Mouse (Mus musculus): ENCODE measurements at regions not wholly inside any gene's neighbourhood (a gene's known extent, or its start where the extent isn't known, plus 50 kb on each side); places are given as distances from the start of the nearest gene placed in this dataset.
"Not testable (repeated sequence)": the region's sequence is repeated elsewhere in the genome, so short reads cannot be mapped to it uniquely, and the experiment has no call there.

DNA sequence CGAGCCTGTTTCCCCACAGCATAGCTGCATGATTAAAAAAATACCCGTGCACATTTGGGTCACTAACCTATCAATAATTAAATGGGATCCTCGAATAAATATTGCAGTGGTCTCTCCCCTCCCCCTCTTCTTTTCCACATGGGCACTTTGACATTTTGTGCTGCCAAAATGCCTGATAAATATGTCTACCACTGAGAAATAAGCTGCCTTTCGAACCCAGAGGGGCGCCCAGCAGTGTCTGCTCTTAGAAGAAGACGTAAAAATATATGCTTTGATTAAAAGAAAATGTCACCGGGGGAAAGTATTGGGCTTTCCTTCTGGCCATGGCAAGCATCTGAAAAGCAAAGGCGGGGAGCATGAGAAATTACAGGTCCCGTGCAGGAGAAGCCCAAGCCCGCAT lies 152.6 kb upstream of the Frmd4a start:
- no peak for DNase-seq

- not testable (repeated sequence) for DNase-seq
Observed at GRCm38 (mm10) chr2:3866736-3867135, 150.8 kb upstream of the Frmd4a start.

DNA sequence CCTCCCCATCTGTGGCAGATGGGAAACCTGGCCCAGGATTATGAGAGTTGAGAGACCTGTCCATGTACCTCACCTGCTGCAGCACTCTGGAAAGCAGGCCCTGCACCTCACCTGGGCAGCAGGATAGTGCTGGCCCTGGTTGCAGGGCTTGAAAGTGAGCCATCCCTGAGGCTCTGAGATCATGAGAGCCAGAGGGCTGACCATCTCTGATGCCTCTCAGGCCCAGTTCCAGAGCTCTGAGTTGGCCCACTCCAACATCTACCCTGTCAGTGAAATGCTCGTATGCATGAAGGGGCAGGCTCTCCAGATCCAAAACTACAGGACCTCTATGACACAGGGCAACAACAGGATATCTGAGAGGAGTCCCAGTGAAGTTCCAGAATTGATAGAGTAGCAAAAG lies 147.8 kb upstream of the Frmd4a start:
- no peak for DNase-seq

- DNase-seq = no peak
Observed at GRCm38 (mm10) chr2:3871748-3872147, 145.8 kb upstream of the Frmd4a start.

- no peak for DNase-seq
Observed at GRCm38 (mm10) chr2:3887000-3887399, 130.5 kb upstream of the Frmd4a start.

GRCm38 (mm10) chr2:3887845-3888433 lies 129.6 kb upstream of the Frmd4a start:
- DNase-seq = no peak

DNA sequence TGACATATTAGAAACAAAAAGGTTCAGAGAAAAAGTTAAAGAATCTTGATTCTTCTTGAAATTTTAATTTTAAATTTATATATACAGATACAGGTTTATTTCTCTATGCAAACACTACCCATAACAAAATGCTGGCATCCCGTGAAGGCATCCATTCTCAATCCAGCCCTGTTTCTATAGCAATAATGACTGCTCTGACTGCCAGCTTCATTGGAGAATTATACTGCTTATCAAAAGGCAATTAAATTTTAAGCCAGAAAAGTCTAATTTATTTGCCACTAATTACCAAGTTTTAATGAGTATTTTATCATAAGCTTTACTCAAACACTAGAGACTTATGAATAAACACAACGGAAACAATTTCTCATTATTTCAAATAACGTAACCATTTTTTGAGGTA lies 128.1 kb upstream of the Frmd4a start:
- no peak for DNase-seq

DNA sequence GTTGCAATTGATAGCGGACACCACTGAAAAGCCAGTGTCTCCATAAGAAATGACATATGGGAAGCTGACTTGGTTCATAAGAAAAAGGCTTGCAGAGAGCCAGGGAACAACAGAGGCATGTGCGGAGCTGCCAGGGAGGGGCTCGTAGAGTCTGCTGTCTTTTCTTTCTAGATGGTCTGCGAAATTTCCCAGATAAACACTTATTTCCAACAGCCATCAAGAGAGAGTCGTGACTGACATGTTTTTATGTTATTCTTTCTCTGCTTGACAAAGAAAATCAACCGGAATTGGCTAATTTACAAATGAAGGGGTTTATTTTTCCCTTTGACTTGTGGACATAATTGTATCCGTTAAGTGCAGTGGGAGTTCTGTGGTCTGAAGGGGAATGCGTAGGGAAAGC lies 127.1 kb upstream of the Frmd4a start:
- no peak for DNase-seq

- peak; percentile 20 for DNase-seq
Observed at GRCm38 (mm10) chr2:3907026-3907425, 110.5 kb upstream of the Frmd4a start.

DNA sequence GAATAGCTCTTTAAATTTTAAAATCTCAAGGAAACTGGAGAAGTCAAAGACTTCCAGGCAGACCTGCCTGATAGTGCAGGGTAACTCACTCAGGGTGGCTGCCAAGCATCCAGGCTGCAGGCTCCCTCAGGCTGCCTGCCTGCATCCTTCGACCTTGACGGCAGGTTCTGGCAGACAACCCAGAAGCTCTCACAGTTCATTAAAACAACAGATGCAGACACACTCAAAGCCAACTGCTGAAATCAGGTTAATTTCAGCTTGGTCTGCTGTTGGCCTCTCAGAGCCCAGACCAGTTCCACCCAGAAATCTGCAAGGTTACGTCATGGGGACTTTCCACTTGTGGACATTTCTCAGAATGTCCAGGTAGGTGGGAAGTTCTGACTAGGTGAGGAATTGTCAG lies 109.3 kb upstream of the Frmd4a start:
- peak; percentile 38 for DNase-seq

DNA sequence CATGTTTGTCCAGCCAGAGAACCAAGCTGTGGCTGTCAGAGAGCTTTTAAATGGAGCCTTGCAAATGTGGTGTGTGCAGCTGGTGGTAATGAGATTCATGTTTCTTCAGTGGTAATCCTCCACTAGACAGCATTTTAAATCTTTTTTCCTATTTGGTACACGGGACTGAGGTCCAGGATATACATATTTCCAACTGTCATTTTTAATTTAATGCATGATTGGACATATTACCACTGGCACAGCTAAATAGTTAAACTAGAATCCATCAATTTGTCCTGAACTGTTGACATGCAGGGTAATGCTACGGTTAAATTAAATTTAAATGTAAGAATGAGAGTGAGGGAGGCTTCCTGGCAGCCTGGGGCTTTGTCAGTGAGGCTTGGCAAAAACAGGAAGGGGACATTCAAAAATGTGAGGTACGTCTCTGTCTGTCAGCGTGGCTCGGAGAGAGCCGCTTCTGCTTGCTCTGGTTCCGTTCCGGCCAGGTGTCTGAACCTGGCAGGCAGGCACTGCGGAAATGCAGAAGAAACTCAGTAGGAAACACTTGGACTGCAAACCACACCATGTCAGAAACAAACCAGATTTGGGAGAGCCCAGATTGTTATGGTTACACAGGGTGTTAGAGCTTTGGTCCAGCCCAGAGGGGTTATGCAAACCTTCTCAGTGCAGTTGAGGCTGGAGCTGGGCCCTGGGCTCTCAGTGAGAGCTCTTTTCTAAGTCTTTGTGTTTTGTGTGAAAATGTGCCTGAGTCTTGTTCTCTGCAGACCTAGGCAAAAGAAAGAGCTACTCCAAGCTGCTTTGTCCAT lies 107.2 kb upstream of the Frmd4a start:
- no peak for DNase-seq

GRCm38 (mm10) chr2:3915141-3915540 lies 102.4 kb upstream of the Frmd4a start:
- no peak for DNase-seq

DNA sequence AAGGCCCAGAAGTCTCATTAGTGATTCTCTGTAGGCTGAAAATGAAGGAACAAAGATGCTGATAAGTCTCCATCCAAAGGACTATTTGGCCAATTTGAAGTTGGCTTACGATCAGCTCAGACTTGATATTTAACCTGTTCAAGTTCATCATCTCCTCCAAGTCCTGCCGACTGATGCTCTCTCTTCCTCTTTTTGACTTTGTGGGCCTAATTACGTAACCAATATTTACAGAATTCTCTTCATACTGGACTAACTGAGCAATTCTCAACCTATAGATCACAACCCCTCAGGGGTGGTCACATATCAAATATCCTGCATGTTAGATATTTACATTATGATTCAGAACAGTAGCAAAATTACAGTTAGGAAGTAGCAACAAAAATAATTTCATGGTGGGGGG lies 101.2 kb upstream of the Frmd4a start:
- no peak for DNase-seq

DNA sequence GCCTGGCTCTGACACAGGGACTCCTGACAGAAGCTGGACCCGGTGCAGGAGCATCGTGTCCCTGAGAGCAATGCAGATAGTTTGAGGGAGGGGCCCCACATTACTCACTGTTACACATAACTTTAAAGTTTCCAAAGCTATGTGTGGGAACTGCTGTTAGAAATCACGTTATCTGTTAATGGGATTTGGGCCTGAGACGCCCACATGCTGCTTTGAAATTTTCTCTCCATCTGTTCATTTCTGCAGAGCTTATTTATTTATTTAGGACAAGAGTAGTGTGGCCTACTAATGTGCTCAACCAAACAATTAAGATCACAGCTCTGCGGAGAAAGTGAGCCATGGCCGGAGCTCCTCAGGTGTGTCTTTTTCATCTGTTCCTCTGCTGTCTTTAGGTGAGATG lies 99.4 kb upstream of the Frmd4a start:
- no peak for DNase-seq

DNA sequence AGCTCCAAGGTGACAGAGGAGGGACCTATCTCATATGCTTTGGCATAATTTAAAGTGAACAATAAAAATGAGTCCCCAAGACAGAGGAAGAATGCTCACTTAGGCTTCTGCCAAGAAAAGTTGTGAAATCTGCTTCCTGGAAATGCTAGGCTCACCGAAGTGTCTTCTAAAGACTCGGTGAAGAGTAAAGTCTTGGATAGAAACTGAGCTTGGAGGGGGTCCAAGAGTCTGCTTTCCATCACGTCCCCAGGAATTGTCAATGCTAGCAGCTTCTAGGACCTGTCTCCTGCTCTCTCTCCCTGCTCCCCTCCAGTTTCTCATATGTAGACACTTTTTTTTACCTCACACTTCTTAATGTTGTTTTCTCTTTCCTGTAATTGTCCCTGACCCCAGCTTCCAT lies 97.6 kb upstream of the Frmd4a start:
- no peak for DNase-seq

GRCm38 (mm10) chr2:3921084-3921483 lies 96.4 kb upstream of the Frmd4a start:
- not testable (repeated sequence) for DNase-seq

DNA sequence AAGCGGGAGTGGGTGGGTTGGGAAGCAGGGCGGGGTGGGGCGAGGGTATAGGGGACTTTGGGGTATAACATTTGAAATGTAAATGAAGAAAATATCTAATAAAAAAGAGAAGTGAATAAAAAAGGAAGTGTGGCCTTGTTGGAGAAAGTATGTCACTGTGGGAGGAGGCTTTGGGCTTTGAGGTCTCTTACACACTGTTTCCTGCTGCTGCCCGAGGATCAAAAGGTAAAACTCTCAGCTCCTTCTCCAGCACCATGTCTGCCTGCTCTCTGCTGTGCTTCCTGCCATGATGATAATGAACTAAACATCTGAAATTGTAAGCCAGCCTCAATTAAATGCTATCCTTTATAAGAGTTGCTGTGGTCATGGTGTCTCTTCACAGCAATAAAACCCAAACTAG lies 94.8 kb upstream of the Frmd4a start:
- no peak for DNase-seq

GRCm38 (mm10) chr2:3924696-3925095 lies 92.8 kb upstream of the Frmd4a start:
- DNase-seq = no peak

GRCm38 (mm10) chr2:3925199-3925598 lies 92.3 kb upstream of the Frmd4a start:
- DNase-seq = no peak

GRCm38 (mm10) chr2:3926129-3926528 lies 91.4 kb upstream of the Frmd4a start:
- no peak for DNase-seq

- DNase-seq = no peak
Observed at GRCm38 (mm10) chr2:3927141-3927810, 90.2 kb upstream of the Frmd4a start.

DNA sequence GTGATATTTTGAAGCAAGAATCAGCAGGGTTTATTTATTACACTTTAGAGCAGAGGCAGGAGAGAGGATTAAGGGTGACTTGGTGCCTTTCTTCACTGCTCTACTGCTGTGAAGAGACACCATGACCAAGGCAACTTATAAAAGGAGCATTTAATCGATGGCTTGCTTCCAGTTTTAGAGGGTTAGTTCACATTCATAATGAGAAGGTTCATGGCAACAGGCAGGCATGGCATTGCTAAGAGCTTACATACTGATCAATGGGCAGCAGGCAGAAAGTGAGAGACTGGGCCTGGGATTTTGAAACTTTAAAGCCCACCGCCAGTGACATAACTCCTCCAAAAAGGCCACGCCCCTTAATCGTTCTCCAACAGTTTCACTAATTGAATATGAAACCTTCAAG lies 89.7 kb upstream of the Frmd4a start:
- no peak for DNase-seq

GRCm38 (mm10) chr2:3930650-3931049 lies 86.9 kb upstream of the Frmd4a start:
- DNase-seq = no peak

GRCm38 (mm10) chr2:3940786-3941185 lies 76.7 kb upstream of the Frmd4a start:
- DNase-seq = peak; percentile 40

Data from adrenal gland, adult 8-10 months (tissue).